Mouse (Mus musculus) embryonic fibroblast, embryonic 13.5 days (primary cell): ENCODE data around the gene Ankrd44.

ENCODE experiments used
- CTCF ChIP-seq: IDR thresholded peaks from 2 replicates; pipeline ENCODE4 v1.5.1; 2011; ENCODE audit warnings: mild to moderate bottlenecking, control low read depth, low read length, moderate library complexity, borderline replicate concordance; ENCODE audit not compliant: insufficient read depth
- POLR2A ChIP-seq: IDR thresholded peaks from 2 replicates; pipeline ENCODE4 v1.6.1; 2011; ENCODE audit warnings: low read depth, mild to moderate bottlenecking, control low read depth, low read length, moderate library complexity

- TF ChIP-seq CTCF, result no peak
- TF ChIP-seq POLR2A, result no peak
Measured at GRCm38 (mm10) chr1:54916456-54916855, 9.7 kb downstream of the Ankrd44 start.
